Mouse (Mus musculus) CH12.LX (cell line): ENCODE measurements around the gene Cftr. TPM values are rescaled to one million over a fixed set of nuclear protein-coding genes. Genes with fewer than 3 reads are reported as not detected.

ENCODE experiments used
- DNase-seq: peaks from one replicate; pipeline ENCODE4 v3.0.0-alpha.2; 2013; ENCODE audit errors: extremely low read depth
- H3K27ac ChIP-seq: 2 replicates; pipeline ENCODE4 v1.5.1; 2012; ENCODE audit warnings: low read depth, mild to moderate bottlenecking, control low read depth, moderate library complexity; ENCODE audit not compliant: insufficient read depth
- H3K27me3 ChIP-seq: replicated peaks from 2 replicates; pipeline ENCODE3; 2012; ENCODE audit warnings: inconsistent platforms
- H3K36me3 ChIP-seq, 2 experiments: replicated peaks in 1 of 2; 2 replicates each; pipeline versions ENCODE3 to v1.6.1; 2012; ENCODE audit warnings: inconsistent platforms in 1 of 2, low read length in 1 of 2, mild to moderate bottlenecking in 1 of 2, mixed read lengths in 1 of 2, moderate library complexity in 1 of 2; ENCODE audit not compliant: control insufficient read depth in 1 of 2, insufficient read depth in 1 of 2
- H3K4me1 ChIP-seq, 2 experiments: 2 replicates each; pipeline ENCODE4 v1.6.1; 2012; ENCODE audit warnings: inconsistent platforms in 1 of 2, moderate library complexity in 1 of 2; ENCODE audit not compliant: insufficient read depth in 2 of 2, control insufficient read depth in 1 of 2
- H3K4me2 ChIP-seq: 2 replicates; pipeline ENCODE4 v1.6.1; 2012; ENCODE audit warnings: low read depth, mild to moderate bottlenecking, control low read depth; ENCODE audit not compliant: poor library complexity, insufficient read depth, severe bottlenecking
- H3K4me3 ChIP-seq, 3 experiments: fragments of 150-350 bp in 1 of 3; sonication (generic) in 1 of 3; replicated peaks in 1 of 3; 2 replicates each; pipeline versions ENCODE3 to v1.5.1; 2011 to 2012; ENCODE audit warnings: low read depth in 2 of 3, low read length in 2 of 3, mild to moderate bottlenecking in 2 of 3, moderate library complexity in 2 of 3, control low read depth in 1 of 3, improper control_type of control experiment in 1 of 3, inconsistent platforms in 1 of 3, mixed read lengths in 1 of 3; ENCODE audit not compliant: poor library complexity in 1 of 3
- H3K79me2 ChIP-seq: replicated peaks from 2 replicates; pipeline ENCODE4 v1.6.1; 2012; ENCODE audit warnings: mild to moderate bottlenecking, moderate library complexity; ENCODE audit not compliant: control insufficient read depth, poor library complexity, insufficient read depth, severe bottlenecking; ENCODE audit errors: extremely low read depth
- H3K9ac ChIP-seq: 2 replicates; pipeline ENCODE4 v1.6.1; 2012; ENCODE audit warnings: low read depth, mild to moderate bottlenecking, control low read depth, moderate library complexity; ENCODE audit not compliant: insufficient read depth
- H3K9me3 ChIP-seq: replicated peaks from 2 replicates; pipeline ENCODE3; 2012; ENCODE audit warnings: low read length, inconsistent platforms, mixed read lengths
- CHD2 ChIP-seq: IDR thresholded peaks from 2 replicates; pipeline ENCODE4 v1.6.1; 2011; ENCODE audit warnings: low read length, improper control_type of control experiment
- CTCF ChIP-seq, 2 experiments: IDR thresholded peaks in 1 of 2; conservative IDR thresholded peaks in 1 of 2; 2 replicates each; pipeline ENCODE4 v1.5.1; 2011 to 2012; ENCODE audit warnings: low read depth in 2 of 2, low read length in 2 of 2, improper control_type of control experiment in 1 of 2, inconsistent platforms in 1 of 2, mild to moderate bottlenecking in 1 of 2, moderate library complexity in 1 of 2
- ELF1 ChIP-seq: IDR thresholded peaks from 2 replicates; pipeline ENCODE4 v1.6.1; 2014; ENCODE audit warnings: low read depth, mild to moderate bottlenecking, inconsistent platforms, low read length, improper control_type of control experiment
- EP300 ChIP-seq: IDR thresholded peaks from 2 replicates; pipeline ENCODE4 v1.6.1; 2011; ENCODE audit warnings: low read length, improper control_type of control experiment
- GABPA ChIP-seq: IDR thresholded peaks from 2 replicates; pipeline ENCODE4 v1.6.1; 2012; ENCODE audit warnings: low read depth, low read length, improper control_type of control experiment, inconsistent platforms; ENCODE audit not compliant: insufficient replicate concordance
- IRF4 ChIP-seq: IDR thresholded peaks from 2 replicates; pipeline ENCODE4 v1.6.1; 2014; ENCODE audit warnings: low read depth, mild to moderate bottlenecking, inconsistent platforms, low read length, improper control_type of control experiment
- KAT2A ChIP-seq: IDR thresholded peaks from 2 replicates; pipeline ENCODE4 v1.6.1; 2012; ENCODE audit warnings: low read length, improper control_type of control experiment, inconsistent platforms; ENCODE audit not compliant: insufficient replicate concordance
- MAX ChIP-seq: IDR thresholded peaks from 2 replicates; pipeline ENCODE4 v1.6.1; 2011; ENCODE audit warnings: low read length, improper control_type of control experiment
- MAZ ChIP-seq: IDR thresholded peaks from 2 replicates; pipeline ENCODE4 v1.6.1; 2012; ENCODE audit warnings: low read depth, mild to moderate bottlenecking, inconsistent platforms, low read length, improper control_type of control experiment, moderate library complexity
- MEF2A ChIP-seq: IDR thresholded peaks from 2 replicates; pipeline ENCODE4 v1.6.1; 2014; ENCODE audit warnings: low read depth, mild to moderate bottlenecking, inconsistent platforms, low read length, improper control_type of control experiment, borderline replicate concordance
- MXI1 ChIP-seq: IDR thresholded peaks from 2 replicates; pipeline ENCODE4 v1.6.1; 2011; ENCODE audit warnings: mild to moderate bottlenecking, low read depth, low read length, improper control_type of control experiment
- MYC ChIP-seq: IDR thresholded peaks from 2 replicates; pipeline ENCODE4 v1.6.1; 2011; ENCODE audit warnings: low read depth, mild to moderate bottlenecking, improper control_type of control experiment, low read length
- NELFE ChIP-seq: IDR thresholded peaks from 2 replicates; pipeline ENCODE4 v1.6.1; 2011; ENCODE audit warnings: low read depth, low read length, improper control_type of control experiment
- NRF1 ChIP-seq: IDR thresholded peaks from 2 replicates; pipeline ENCODE4 v1.6.1; 2014; ENCODE audit warnings: low read depth, mild to moderate bottlenecking, inconsistent platforms, low read length, improper control_type of control experiment, moderate library complexity
- PAX5 ChIP-seq: IDR thresholded peaks from 2 replicates; pipeline ENCODE4 v1.6.1; 2012; ENCODE audit warnings: low read length, inconsistent platforms, mixed read lengths
- POLR2A ChIP-seq: IDR thresholded peaks from 2 replicates; pipeline ENCODE4 v1.6.1; 2011; ENCODE audit warnings: low read depth, mild to moderate bottlenecking, improper control_type of control experiment, low read length
- RAD21 ChIP-seq: IDR thresholded peaks from 2 replicates; pipeline ENCODE4 v1.6.1; 2011; ENCODE audit warnings: low read depth, mild to moderate bottlenecking, low read length, improper control_type of control experiment, moderate library complexity
- SMC3 ChIP-seq: IDR thresholded peaks from 2 replicates; pipeline ENCODE4 v1.6.1; 2011; ENCODE audit warnings: low read depth, low read length, improper control_type of control experiment
- USF1 ChIP-seq: IDR thresholded peaks from 2 replicates; pipeline ENCODE4 v1.6.1; 2014; ENCODE audit warnings: low read depth, mild to moderate bottlenecking, inconsistent platforms, low read length, improper control_type of control experiment
- ZC3H11A ChIP-seq: IDR thresholded peaks from 2 replicates; pipeline ENCODE4 v1.6.1; 2012; ENCODE audit warnings: low read depth, mild to moderate bottlenecking, inconsistent platforms, low read length, improper control_type of control experiment
- ZKSCAN1 ChIP-seq: IDR thresholded peaks from 2 replicates; pipeline ENCODE4 v1.6.1; 2012; ENCODE audit warnings: low read depth, inconsistent platforms, low read length, improper control_type of control experiment, borderline replicate concordance
- ZMIZ1 ChIP-seq: IDR thresholded peaks from 2 replicates; pipeline ENCODE4 v1.6.1; 2012; ENCODE audit warnings: low read depth, mild to moderate bottlenecking, inconsistent platforms, low read length, improper control_type of control experiment
- dilution Hi-C: fragments of 300-500 bp; cut with MboI; formaldehyde crosslinking; loops from 2 replicates; pipeline ENCODE4 v1.14.3; 2020; ENCODE audit warnings: low sequenced_read_pairs; ENCODE audit not compliant: extremely low pct_unique_long_range_greater_than_20kb, extremely low pct_ligation_motif_present
- in situ Hi-C: fragments of 300-500 bp; cut with MboI; formaldehyde crosslinking; loops from 3 replicates; pipeline ENCODE4 v1.14.3; 2019; ENCODE audit warnings: low sequenced_read_pairs, low pct_ligation_motif_present, low pct_unique_long_range_greater_than_20kb, mixed read lengths
- polyA plus RNA-seq: library from polyadenylated mRNA; unstranded; fragments of >175 nt; gene quantifications from 2 replicates; pipeline ENCODE4 v1.2.1, GENCODE M21; 2012; ENCODE audit warnings: low read depth; ENCODE audit not compliant: insufficient read length
- total RNA-seq, 2 experiments: library from RNA; depleted of rRNA; stranded (reverse); fragments of 300-350 nt in 1 of 2; fragments of >200 nt in 1 of 2; gene quantifications; 2 replicates each; pipeline ENCODE4 v1.2.3; 2012 to 2014

Cftr gene
- total RNA-seq (2012; rRNA removed) (not detected in 2 replicates), total RNA-seq (2014; rRNA removed) (not detected in 2 replicates), polyA plus RNA-seq (not detected in 2 replicates)

DNA sequence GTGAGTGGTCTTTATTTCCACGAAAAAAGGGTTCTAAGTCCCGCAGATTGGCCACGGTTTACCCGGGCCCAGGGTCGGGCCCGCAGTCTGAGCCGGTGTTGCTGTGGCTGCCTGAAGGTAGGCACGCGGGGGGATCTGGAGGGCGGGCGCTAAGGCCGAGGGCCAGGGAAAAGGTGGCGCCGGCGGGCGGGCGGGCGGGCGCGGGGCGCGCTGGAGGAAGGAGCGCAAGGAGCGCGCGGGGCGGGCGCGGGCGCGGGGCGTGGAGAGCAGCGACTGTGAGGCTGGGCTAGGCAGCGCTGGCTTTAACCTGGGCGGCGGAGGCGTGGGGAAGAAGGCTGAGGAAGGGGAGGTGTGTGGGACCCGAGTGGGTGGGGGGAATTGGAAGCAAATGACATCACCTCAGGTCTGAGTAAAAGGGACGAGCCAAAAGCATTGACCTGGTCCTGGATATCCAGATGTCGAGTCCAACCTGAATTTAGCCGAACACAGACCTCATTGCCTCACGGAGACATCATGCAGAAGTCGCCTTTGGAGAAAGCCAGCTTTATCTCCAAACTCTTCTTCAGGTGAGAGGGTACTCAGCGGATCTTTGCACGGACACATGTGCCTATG lies at the start of gene Cftr:
Cftr (plus strand) TSS at position 377 of the 612 bp plus-strand sequence.
- dilution Hi-C loops, result no loop called here
- DNase-seq, result no peak

DNA sequence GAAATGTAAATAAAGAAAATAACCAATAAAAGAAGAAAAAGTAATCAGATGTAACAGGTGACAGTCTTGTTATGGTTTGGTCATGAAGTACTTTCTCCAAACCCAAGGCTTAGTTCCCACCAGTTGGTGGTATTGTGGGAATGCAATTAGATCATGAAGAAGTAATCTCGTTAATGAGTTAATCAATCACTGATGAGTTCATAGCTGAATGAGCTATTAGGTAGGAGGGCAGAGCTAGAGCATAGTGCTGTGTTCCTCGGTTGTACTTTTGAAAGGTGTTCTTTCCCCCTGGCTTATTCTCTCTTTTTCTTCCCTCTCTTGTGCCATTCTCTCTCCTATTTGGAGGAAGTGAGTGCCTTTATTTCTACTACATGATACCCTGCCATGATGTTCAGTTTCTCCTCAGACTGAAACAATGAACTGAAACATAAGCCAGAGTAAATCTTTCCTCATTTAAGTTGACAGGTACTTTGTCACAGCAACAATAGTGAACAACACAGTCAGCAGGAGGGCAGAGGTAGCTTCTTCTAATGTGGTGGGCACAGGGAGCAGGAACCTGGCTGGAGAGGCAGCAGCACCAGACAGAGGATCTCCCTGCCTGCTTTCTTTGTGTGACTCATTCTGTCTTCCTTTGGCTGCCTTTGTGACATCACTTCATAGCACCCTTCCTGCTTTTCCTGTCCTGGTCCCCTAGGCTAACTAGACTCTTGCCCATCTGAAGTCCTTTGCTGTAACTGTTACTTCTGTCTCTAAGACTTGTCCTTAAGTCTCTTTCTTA lies 43.1 kb upstream of the Cftr start:
- Histone ChIP-seq H3K9ac (no peak overlapping the region), H3K36me3 (no peaks in the 10 kb centered on the region), H3K4me2 (no peak overlapping the region), H3K9me3 (no peaks in the 10 kb centered on the region), H3K79me2 (no peaks in the 10 kb centered on the region)
- TF ChIP-seq CTCF (conservative IDR thresholded peaks at IDR 0.05 in 1 of 2, IDR thresholded peaks at IDR 0.05 in 1 of 2; ENCODE audit: low read depth in 2 of 2, low read length in 2 of 2), result no peak
- TF ChIP-seq ELF1, result no peak
- no peak for TF ChIP-seq SMC3
- no peak for TF ChIP-seq EP300
- no peak for TF ChIP-seq CHD2
- no peak for TF ChIP-seq NELFE
- TF ChIP-seq NRF1, result no peak
- TF ChIP-seq RAD21, result no peak
- TF ChIP-seq ZC3H11A, result no peak
- TF ChIP-seq MXI1, result no peak
- TF ChIP-seq MYC, result no peak
- no peak for TF ChIP-seq IRF4
- TF ChIP-seq MEF2A, result no peak
- TF ChIP-seq ZKSCAN1, result no peak
- TF ChIP-seq MAZ, result no peak
- TF ChIP-seq USF1, result no peak
- TF ChIP-seq KAT2A, result no peak
- TF ChIP-seq ZMIZ1, result no peak
- TF ChIP-seq, all 38 proteins: peak for 0
- dilution Hi-C loops (no loop called here), in situ Hi-C loops (no loop called here)
- no peak for DNase-seq
- no peaks in the 10 kb centered on the region for H3K27me3 ChIP-seq
- H3K27ac ChIP-seq, result no peak overlapping the region
- H3K4me3 ChIP-seq, result no peak overlapping the region
- H3K4me1 ChIP-seq, result no peaks in the 10 kb centered on the region

More for the DNA sequence above, at the start of gene Cftr:
- Histone ChIP-seq H3K27me3 (no peaks in the 10 kb centered on the region), H3K4me2 (no peak within 1 kb of the TSS), H3K4me1 (no peaks in the 10 kb centered on the region; a peak in 1 of 4 replicates), H3K9me3 (no peaks in the 10 kb centered on the region), H3K4me3 (no peak within 1 kb of the TSS), H3K9ac (no peak within 1 kb of the TSS), H3K36me3 (no peaks in the 10 kb centered on the region), H3K79me2 (no peaks in the 10 kb centered on the region), H3K27ac (no peak within 1 kb of the TSS)
- TF ChIP-seq GABPA (no peak), MAX (no peak), POLR2A (no peak), PAX5 (no peak), NRF1 (no peak)
- in situ Hi-C loops, result no loop called here
